Mouse (Mus musculus): ENCODE data around the gene Efna1.

- TF ChIP-seq CTCF (conservative IDR thresholded peaks at IDR 0.05; ENCODE audit: insufficient read depth, insufficient read length, low read depth, low read length) (peak; percentile 88), POLR2A (IDR thresholded peaks at IDR 0.05; ENCODE audit: low read depth, low read length) (no peak)
These were observed 38.5 kb downstream of the Efna1 start for GRCm38 (mm10) chr3:89242331-89242895.
